Comparison of ENCODE assay signal across 8 mouse cellular contexts in the genomic region with DNA sequence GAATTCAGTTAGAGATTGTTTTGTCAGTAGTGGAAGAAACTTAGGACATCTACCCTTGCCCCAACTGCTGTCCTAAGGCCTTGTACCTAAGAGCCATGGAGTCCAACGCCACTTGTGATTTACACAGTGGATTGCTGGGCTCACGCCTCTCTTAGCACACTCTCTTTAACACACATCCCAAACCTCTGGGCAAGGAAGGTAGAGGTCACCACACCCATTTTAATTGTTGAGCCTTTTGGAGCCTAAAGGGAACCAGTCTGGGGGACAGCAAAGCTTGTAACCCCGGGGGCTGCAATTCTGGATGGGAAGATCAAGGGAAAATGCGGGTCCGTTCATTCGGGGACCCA. TPM values are rescaled to one million over a fixed set of nuclear protein-coding genes. Genes with fewer than 3 reads are reported as not detected.
DNase-seq lines count a peak whose midpoint lies in the region; ATAC-seq lines count a peak whose summit lies in the region.

No protein-coding gene starts in this region.

- no peaks in the 10 kb centered on the region for H3K9me3 ChIP-seq in heart, embryonic 16.5 days (replicated peaks; ENCODE audit: control insufficient read depth, low read length)
- no peaks in the 10 kb centered on the region for H3K9me3 ChIP-seq in hindbrain, embryonic 15.5 days
- no peaks in the 10 kb centered on the region for H3K9me3 ChIP-seq in midbrain, embryonic 14.5 days (ENCODE audit: control insufficient read depth, low read length)

- peak overlapping the region; percentile 95 for H3K27ac ChIP-seq in heart, embryonic 16.5 days (ENCODE audit: low read length)
- H3K27ac ChIP-seq in brown adipose tissue, adult 24 weeks (replicated peaks; ENCODE audit: low read depth, low read length): peak overlapping the region; percentile 72
- H3K27ac ChIP-seq in hindbrain, embryonic 15.5 days (replicated peaks): peak overlapping the region; percentile 81
- H3K27ac ChIP-seq in midbrain, embryonic 14.5 days (replicated peaks; ENCODE audit: low read depth, low read length): peak overlapping the region; percentile 77

- H3K9ac ChIP-seq in heart, embryonic 16.5 days (ENCODE audit: low read length): peak overlapping the region; percentile 97
- H3K9ac ChIP-seq in hindbrain, embryonic 15.5 days: peak overlapping the region; percentile 82
- peak overlapping the region; percentile 42 for H3K9ac ChIP-seq in midbrain, embryonic 14.5 days (replicated peaks; ENCODE audit: low read length)

- WGBS in heart, embryonic 16.5 days: 27% methylated on average over 6 of the region's 6 CpGs
- WGBS in hindbrain, embryonic 15.5 days: 25% methylated on average over 6 of the region's 6 CpGs
- 23% methylated on average over 6 of the region's 6 CpGs for WGBS in midbrain, embryonic 14.5 days

- H3K4me3 ChIP-seq in heart, embryonic 16.5 days (ENCODE audit: low read length): peak overlapping the region; percentile 98
- peak overlapping the region; percentile 95 for H3K4me3 ChIP-seq in brown adipose tissue, adult 24 weeks (ENCODE audit: insufficient read depth, low read depth, low read length)
- peak overlapping the region; percentile 89 for H3K4me3 ChIP-seq in hindbrain, embryonic 15.5 days
- peak overlapping the region; percentile 83 for H3K4me3 ChIP-seq in midbrain, embryonic 14.5 days (replicated peaks; ENCODE audit: low read depth, low read length)

- H3K27me3 ChIP-seq in heart, embryonic 16.5 days (ENCODE audit: control insufficient read depth, insufficient read depth, low read length): no peaks in the 10 kb centered on the region
- H3K27me3 ChIP-seq in hindbrain, embryonic 15.5 days: no peaks in the 10 kb centered on the region
- H3K27me3 ChIP-seq in midbrain, embryonic 14.5 days (ENCODE audit: control insufficient read depth, insufficient read depth, low read length): no peaks in the 10 kb centered on the region

- DNase-seq in heart, postnatal 36 days: no peak
- no peak for DNase-seq in midbrain, embryonic 14.5 days
- DNase-seq in kidney, postnatal 4 days: no peak
- DNase-seq in layer of hippocampus, adult 9-11 months: no peak
- no peak for DNase-seq in thymus, adult 18-20 months

- H3K36me3 ChIP-seq in heart, embryonic 16.5 days (ENCODE audit: control insufficient read depth, insufficient read depth): peaks cover 18% of the 10 kb centered on the region; the same call in 1 of the 2 replicates
- peaks cover 15% of the 10 kb centered on the region for H3K36me3 ChIP-seq in hindbrain, embryonic 15.5 days
- peaks cover 17% of the 10 kb centered on the region for H3K36me3 ChIP-seq in midbrain, embryonic 14.5 days (ENCODE audit: control insufficient read depth, insufficient read depth, low read length)

- peak; percentile 10; the same call in 1 of the 2 replicates for ATAC-seq in heart, embryonic 16.5 days (replicated peaks; ENCODE audit: extremely low read depth, insufficient read depth, low FRiP score)
- ATAC-seq in hindbrain, embryonic 15.5 days (ENCODE audit: low FRiP score, low read depth): no peak
- ATAC-seq in midbrain, embryonic 14.5 days (ENCODE audit: low FRiP score, low TSS enrichment): peak; percentile 37; the same call in 1 of the 2 replicates

- intact Hi-C loops in heart, postnatal 36 days (cut with DNase I): no loop called here

- peaks cover 9% of the 10 kb centered on the region for H3K4me1 ChIP-seq in heart, embryonic 16.5 days (ENCODE audit: control insufficient read depth, insufficient read depth, low read length)
- H3K4me1 ChIP-seq in brown adipose tissue, adult 24 weeks (ENCODE audit: control insufficient read depth, insufficient read depth, insufficient read length, low read length): peaks cover 11% of the 10 kb centered on the region
- H3K4me1 ChIP-seq in hindbrain, embryonic 15.5 days (replicated peaks): peaks cover 16% of the 10 kb centered on the region
- H3K4me1 ChIP-seq in midbrain, embryonic 14.5 days (ENCODE audit: control insufficient read depth, insufficient read depth, low read length): peaks cover 12% of the 10 kb centered on the region

- H3K4me2 ChIP-seq in heart, embryonic 16.5 days (ENCODE audit: low read depth, low read length): peak overlapping the region; percentile 64
- H3K4me2 ChIP-seq in hindbrain, embryonic 15.5 days: peak overlapping the region; percentile 62
- peak overlapping the region; percentile 81 for H3K4me2 ChIP-seq in midbrain, embryonic 14.5 days (ENCODE audit: low read length)

RNA-seq across cellular contexts. Expression of a gene that starts 0.4 kb away (rescaled TPM):
- polyA plus RNA-seq in heart, embryonic 16.5 days (2015; fragmentation: Nextera tagmentation; extraction: Ambion mirVana): 54.3 and 54.9 TPM in 2 replicates
- 10 to 100 TPM; 29.4 to 43.2 TPM for total RNA-seq in heart, postnatal 36 days (2021)
- 177 and 294 TPM in 2 replicates for polyA plus RNA-seq in brown adipose tissue, adult 24 weeks (2012; ENCODE audit: insufficient read depth, insufficient read length, missing spikeins)
- polyA plus RNA-seq in hindbrain, embryonic 15.5 days (2015; fragmentation: Nextera tagmentation; extraction: Ambion mirVana): 99.6 and 103 TPM in 2 replicates
- polyA plus RNA-seq in midbrain, embryonic 14.5 days (2014; fragmentation: Nextera tagmentation; extraction: Ambion mirVana): 82.0 and 136 TPM in 2 replicates

RNA-seq across cellular contexts. Expression of a gene that starts 53.7 kb away (rescaled TPM):
- polyA plus RNA-seq in heart, embryonic 16.5 days (2015; fragmentation: Nextera tagmentation; extraction: Ambion mirVana): 10.0 and 10.2 TPM in 2 replicates
- total RNA-seq in heart, postnatal 36 days (2021): 10 to 100 TPM; 11.5 to 13.9 TPM
- 6.7 and 9.0 TPM in 2 replicates for polyA plus RNA-seq in brown adipose tissue, adult 24 weeks (2012; ENCODE audit: insufficient read depth, insufficient read length, missing spikeins)
- 23.9 and 26.8 TPM in 2 replicates for polyA plus RNA-seq in hindbrain, embryonic 15.5 days (2015; fragmentation: Nextera tagmentation; extraction: Ambion mirVana)
- polyA plus RNA-seq in midbrain, embryonic 14.5 days (2014; fragmentation: Nextera tagmentation; extraction: Ambion mirVana): 23.3 and 27.6 TPM in 2 replicates

Comparison
In these comparisons a context has a peak if more than half of its experiments do, and no peak if none do; other contexts are left out.
1. H3K9ac ChIP-seq: peak in every context shown above with its lines; median percentile 97 in heart, embryonic 16.5 days; 82 in hindbrain, embryonic 15.5 days; 42 in midbrain, embryonic 14.5 days.